Mouse (Mus musculus) right cerebral cortex, adult 2 months (tissue): Measurements from ENCODE around the gene Stxbp1.

Source experiments
- DNase-seq, 2 experiments: peaks; one replicate each; pipeline ENCODE4 v3.0.0; 2021 to 2022; ENCODE audit warnings: low spot score in 2 of 2

The Stxbp1 gene

GRCm38 (mm10) chr2:32795748-32796418 is 51.2 kb downstream of the Stxbp1 start:
- no peak for DNase-seq

- no peak for DNase-seq
Measured at GRCm38 (mm10) chr2:32791297-32791696, 55.7 kb downstream of the Stxbp1 start.

- DNase-seq = no peak
Measured at GRCm38 (mm10) chr2:32788581-32788980, 58.5 kb downstream of the Stxbp1 start.

- DNase-seq = no peak
Measured at GRCm38 (mm10) chr2:32787176-32787575, 59.9 kb downstream of the Stxbp1 start.

GRCm38 (mm10) chr2:32784048-32784681 is 62.9 kb downstream of the Stxbp1 start, which contains the start of gene Cfap157:
Cfap157 (minus strand) TSS chr2:32784428.
- DNase-seq = no peak

GRCm38 (mm10) chr2:32781710-32782109 is 65.3 kb downstream of the Stxbp1 start:
- no peak for DNase-seq

GRCm38 (mm10) chr2:32779714-32780113 is 67.3 kb downstream of the Stxbp1 start:
- no peak for DNase-seq

GRCm38 (mm10) chr2:32779131-32779530 is 67.9 kb downstream of the Stxbp1 start:
- peak; percentile 55 to 65 for DNase-seq

GRCm38 (mm10) chr2:32778081-32778480 is 69.0 kb downstream of the Stxbp1 start:
- DNase-seq = no peak

GRCm38 (mm10) chr2:32776192-32776591 is 70.9 kb downstream of the Stxbp1 start:
- no peak for DNase-seq

- DNase-seq = peak; percentile 97 to 99
Measured at GRCm38 (mm10) chr2:32775359-32776074, 71.5 kb downstream of the Stxbp1 start, which contains the start of the genes Ttc16 and Ptrh1. Ttc16 (minus strand) TSS chr2:32775633. Ptrh1 (plus strand) TSS chr2:32775786.

GRCm38 (mm10) chr2:32772626-32773279 is 74.3 kb downstream of the Stxbp1 start:
- no peak for DNase-seq

GRCm38 (mm10) chr2:32771886-32772285 is 75.2 kb downstream of the Stxbp1 start:
- no peak for DNase-seq

GRCm38 (mm10) chr2:32769327-32770085 is 77.5 kb downstream of the Stxbp1 start:
- no peak for DNase-seq

GRCm38 (mm10) chr2:32768661-32769285 is 78.3 kb downstream of the Stxbp1 start:
- DNase-seq = no peak

GRCm38 (mm10) chr2:32767241-32767640 is 79.8 kb downstream of the Stxbp1 start:
- DNase-seq = no peak

GRCm38 (mm10) chr2:32763353-32763752 is 83.7 kb downstream of the Stxbp1 start:
- DNase-seq = no peak

GRCm38 (mm10) chr2:32761859-32762258 is 85.2 kb downstream of the Stxbp1 start:
- DNase-seq = no peak

- DNase-seq = no peak
Measured at GRCm38 (mm10) chr2:32761361-32761760, 85.7 kb downstream of the Stxbp1 start.

- no peak for DNase-seq
Measured at GRCm38 (mm10) chr2:32759001-32759400, 88.0 kb downstream of the Stxbp1 start.

GRCm38 (mm10) chr2:32758503-32758902 is 88.5 kb downstream of the Stxbp1 start:
- no peak for DNase-seq
